Mouse (Mus musculus) c-Kit-negative CD71-positive TER-119-positive erythroid progenitor cells, embryonic 14.5 days (primary cell): ENCODE results near the gene Cebpb.

Experiments
- DNase-seq: peaks from one replicate; pipeline ENCODE4 v3.0.0-alpha.2; 2013; ENCODE audit warnings: low read depth, low spot score

Gene Cebpb

GRCm38 (mm10) chr2:167665972-167666713, 22.6 kb upstream of the Cebpb start:
- no peak for DNase-seq

GRCm38 (mm10) chr2:167668426-167668825, 20.3 kb upstream of the Cebpb start:
- DNase-seq = no peak

GRCm38 (mm10) chr2:167669398-167669797, 19.3 kb upstream of the Cebpb start:
- no peak for DNase-seq

- DNase-seq = no peak
These were observed 17.5 kb upstream of the Cebpb start for GRCm38 (mm10) chr2:167671101-167671633.

- peak; percentile 60 for DNase-seq
These were observed 16.5 kb upstream of the Cebpb start for GRCm38 (mm10) chr2:167672212-167672685.

- DNase-seq = no peak
These were observed 13.4 kb upstream of the Cebpb start for GRCm38 (mm10) chr2:167675120-167675909.

GRCm38 (mm10) chr2:167678600-167678999, 10.1 kb upstream of the Cebpb start:
- DNase-seq = no peak

- DNase-seq = peak; percentile 64
These were observed 8.7 kb upstream of the Cebpb start for GRCm38 (mm10) chr2:167679902-167680430.

- DNase-seq = peak; percentile 54
These were observed 8.1 kb upstream of the Cebpb start for GRCm38 (mm10) chr2:167680657-167681056.

GRCm38 (mm10) chr2:167683721-167684120, 5.0 kb upstream of the Cebpb start:
- DNase-seq = no peak

- peak; percentile 78 for DNase-seq
These were observed 3.6 kb upstream of the Cebpb start for GRCm38 (mm10) chr2:167685137-167685536.

- DNase-seq = no peak
These were observed 2.9 kb upstream of the Cebpb start for GRCm38 (mm10) chr2:167685865-167686264.

- DNase-seq = no peak
These were observed 2.1 kb upstream of the Cebpb start for GRCm38 (mm10) chr2:167686382-167687249.

- DNase-seq = no peak
These were observed 1.5 kb upstream of the Cebpb start for GRCm38 (mm10) chr2:167687250-167687586.

GRCm38 (mm10) chr2:167687651-167688101, 1.0 kb upstream of the Cebpb start:
- DNase-seq = no peak

GRCm38 (mm10) chr2:167688126-167688497, 603 bp upstream of the Cebpb start:
- DNase-seq = no peak

- DNase-seq = no peak
These were observed 945 bp downstream of the Cebpb start, which contains the start of gene Tmem189 for GRCm38 (mm10) chr2:167689501-167690218. TSS of gene Tmem189 (minus strand) at chr2:167689822.

- no peak for DNase-seq
These were observed 1.7 kb downstream of the Cebpb start for GRCm38 (mm10) chr2:167690219-167690961.

GRCm38 (mm10) chr2:167690962-167691311, 2.2 kb downstream of the Cebpb start:
- no peak for DNase-seq

- no peak for DNase-seq
These were observed 2.7 kb downstream of the Cebpb start for GRCm38 (mm10) chr2:167691410-167691809.
